Mouse (Mus musculus): ENCODE measurements around the gene Foxp1. TPM values are rescaled to one million over a fixed set of nuclear protein-coding genes. Genes with fewer than 3 reads are reported as not detected.
A peak's percentile ranks its signal among the peaks of the same experiment; 100 is the strongest.

Foxp1 gene
- polyA plus RNA-seq, 1 experiment from 2014 or later = 66.8 TPM

- H3K27me3 ChIP-seq = no peaks in the 10 kb centered on the region
- no peak for ATAC-seq (replicated peaks; ENCODE audit: insufficient number of reproducible peaks, insufficient read depth, low FRiP score, low read depth)
- H3K27ac ChIP-seq = peak overlapping the region; percentile 68
- no peaks in the 10 kb centered on the region for H3K9me3 ChIP-seq (replicated peaks)
- no peak overlapping the region for H3K9ac ChIP-seq
- H3K4me3 ChIP-seq = no peak overlapping the region
- 67% methylated on average over 8 of the region's 8 CpGs for WGBS
- peaks cover 32% of the 10 kb centered on the region for H3K4me1 ChIP-seq (replicated peaks)
- H3K4me2 ChIP-seq = 0 out of 2 replicates have a peak overlapping the region, but pooled peaks have one; percentile 26
- H3K36me3 ChIP-seq = peaks cover 4% of the 10 kb centered on the region; the same call in 1 of the 2 replicates
Observed at GRCm38 (mm10) chr6:99019716-99020115, 502.8 kb downstream of the Foxp1 start.

- H3K9me3 ChIP-seq (replicated peaks) = no peaks in the 10 kb centered on the region
- 36% methylated on average over 9 of the region's 9 CpGs for WGBS
- no peak overlapping the region for H3K4me3 ChIP-seq
- H3K4me1 ChIP-seq (replicated peaks) = peaks cover 27% of the 10 kb centered on the region
- ATAC-seq (replicated peaks; ENCODE audit: insufficient number of reproducible peaks, insufficient read depth, low FRiP score, low read depth) = no peak
- no peaks in the 10 kb centered on the region for H3K27me3 ChIP-seq
- H3K4me2 ChIP-seq = peak overlapping the region; percentile 26; the same call in 1 of the 2 replicates
- peaks cover 9% of the 10 kb centered on the region; the same call in 1 of the 2 replicates for H3K36me3 ChIP-seq
- H3K27ac ChIP-seq = peak overlapping the region; percentile 68
- H3K9ac ChIP-seq = no peak overlapping the region
Observed at GRCm38 (mm10) chr6:99019266-99019665, 503.3 kb downstream of the Foxp1 start.

GRCm38 (mm10) chr6:99013866-99014502 is 508.5 kb downstream of the Foxp1 start:
- Histone ChIP-seq H3K36me3 (peaks cover 17% of the 10 kb centered on the region; the same call in 1 of the 2 replicates), H3K4me3 (no peak overlapping the region)
- no peak for ATAC-seq (replicated peaks; ENCODE audit: insufficient number of reproducible peaks, insufficient read depth, low FRiP score, low read depth)

GRCm38 (mm10) chr6:99013119-99013865 is 509.2 kb downstream of the Foxp1 start:
- no peaks in the 10 kb centered on the region for H3K27me3 ChIP-seq
- H3K9me3 ChIP-seq (replicated peaks) = no peaks in the 10 kb centered on the region
- ATAC-seq (replicated peaks; ENCODE audit: insufficient number of reproducible peaks, insufficient read depth, low FRiP score, low read depth) = no peak
- peaks cover 23% of the 10 kb centered on the region for H3K36me3 ChIP-seq
- no peak overlapping the region for H3K4me2 ChIP-seq
- no peak overlapping the region for H3K9ac ChIP-seq
- H3K4me1 ChIP-seq (replicated peaks) = peaks cover 19% of the 10 kb centered on the region
- H3K27ac ChIP-seq = no peak overlapping the region
- WGBS = 36% methylated on average over 14 of the region's 14 CpGs
- H3K4me3 ChIP-seq = no peak overlapping the region

More at GRCm38 (mm10) chr6:99013866-99014502, 508.5 kb downstream of the Foxp1 start:
- WGBS = 67% methylated on average over 16 of the region's 16 CpGs
- H3K9ac ChIP-seq = no peak overlapping the region
- H3K27ac ChIP-seq = no peak overlapping the region
- no peaks in the 10 kb centered on the region for H3K9me3 ChIP-seq (replicated peaks)
- no peak overlapping the region for H3K4me2 ChIP-seq
- H3K27me3 ChIP-seq = no peaks in the 10 kb centered on the region
- peaks cover 24% of the 10 kb centered on the region for H3K4me1 ChIP-seq (replicated peaks)

- no peak overlapping the region for H3K9ac ChIP-seq
- no peaks in the 10 kb centered on the region for H3K27me3 ChIP-seq
- no peak; the same call in 1 of the 2 replicates for ATAC-seq (replicated peaks; ENCODE audit: insufficient number of reproducible peaks, insufficient read depth, low FRiP score, low read depth)
- no peak overlapping the region for H3K4me3 ChIP-seq
- H3K4me1 ChIP-seq (replicated peaks) = peaks cover 19% of the 10 kb centered on the region
- H3K36me3 ChIP-seq = peaks cover 31% of the 10 kb centered on the region
- H3K4me2 ChIP-seq = no peak overlapping the region
- no peaks in the 10 kb centered on the region for H3K9me3 ChIP-seq (replicated peaks)
- 61% methylated on average over 8 of the region's 8 CpGs for WGBS
- peak overlapping the region; percentile 38; the same call in 1 of the 2 replicates for H3K27ac ChIP-seq
Observed at GRCm38 (mm10) chr6:99011895-99012584, 510.5 kb downstream of the Foxp1 start.

- H3K4me2 ChIP-seq = no peak overlapping the region
- ATAC-seq (replicated peaks; ENCODE audit: insufficient number of reproducible peaks, insufficient read depth, low FRiP score, low read depth) = no peak
- H3K27me3 ChIP-seq = no peaks in the 10 kb centered on the region
- H3K9me3 ChIP-seq (replicated peaks) = no peaks in the 10 kb centered on the region
- no peak overlapping the region for H3K9ac ChIP-seq
- 68% methylated on average over 9 of the region's 10 CpGs for WGBS
- H3K36me3 ChIP-seq = peaks cover 36% of the 10 kb centered on the region
- no peak overlapping the region for H3K27ac ChIP-seq
- H3K4me3 ChIP-seq = no peak overlapping the region
- H3K4me1 ChIP-seq (replicated peaks) = peaks cover 19% of the 10 kb centered on the region
Observed at GRCm38 (mm10) chr6:99009771-99010170, 512.8 kb downstream of the Foxp1 start.

- 94% methylated on average over 1 of the region's 1 CpGs for WGBS
- ATAC-seq (replicated peaks; ENCODE audit: insufficient number of reproducible peaks, insufficient read depth, low FRiP score, low read depth) = no peak
- peaks cover 33% of the 10 kb centered on the region for H3K36me3 ChIP-seq
Observed at GRCm38 (mm10) chr6:99008565-99008964, 514.0 kb downstream of the Foxp1 start.

GRCm38 (mm10) chr6:99007542-99007941 is 515.0 kb downstream of the Foxp1 start:
- Histone ChIP-seq H3K27me3 (no peaks in the 10 kb centered on the region), H3K4me3 (no peak overlapping the region), H3K4me1 (replicated peaks) (peaks cover 6% of the 10 kb centered on the region; the same call in 1 of the 2 replicates), H3K27ac (no peak overlapping the region), H3K36me3 (peaks cover 42% of the 10 kb centered on the region), H3K4me2 (no peak overlapping the region), H3K9ac (no peak overlapping the region), H3K9me3 (replicated peaks) (no peaks in the 10 kb centered on the region)
- ATAC-seq (replicated peaks; ENCODE audit: insufficient number of reproducible peaks, insufficient read depth, low FRiP score, low read depth) = no peak
- 75% methylated on average over 6 of the region's 6 CpGs for WGBS

More at GRCm38 (mm10) chr6:99008565-99008964, 514.0 kb downstream of the Foxp1 start:
- H3K4me2 ChIP-seq = no peak overlapping the region
- no peaks in the 10 kb centered on the region for H3K9me3 ChIP-seq (replicated peaks)
- H3K4me3 ChIP-seq = no peak overlapping the region
- no peak overlapping the region for H3K9ac ChIP-seq
- H3K27ac ChIP-seq = no peak overlapping the region
- H3K4me1 ChIP-seq (replicated peaks) = peaks cover 14% of the 10 kb centered on the region
- no peaks in the 10 kb centered on the region for H3K27me3 ChIP-seq

GRCm38 (mm10) chr6:99004255-99004997 is 518.1 kb downstream of the Foxp1 start:
- no peak overlapping the region for H3K27ac ChIP-seq
- peaks cover 46% of the 10 kb centered on the region for H3K36me3 ChIP-seq
- ATAC-seq (replicated peaks; ENCODE audit: insufficient number of reproducible peaks, insufficient read depth, low FRiP score, low read depth) = no peak
- H3K4me2 ChIP-seq = no peak overlapping the region
- 84% methylated on average over 12 of the region's 12 CpGs for WGBS
- no peak overlapping the region for H3K4me3 ChIP-seq
- peaks cover 15% of the 10 kb centered on the region for H3K4me1 ChIP-seq (replicated peaks)
- no peaks in the 10 kb centered on the region for H3K9me3 ChIP-seq (replicated peaks)
- no peaks in the 10 kb centered on the region for H3K27me3 ChIP-seq
- H3K9ac ChIP-seq = no peak overlapping the region

- Histone ChIP-seq H3K4me2 (no peak overlapping the region), H3K4me3 (no peak overlapping the region), H3K4me1 (replicated peaks) (peaks cover 15% of the 10 kb centered on the region), H3K27me3 (no peaks in the 10 kb centered on the region), H3K9ac (no peak overlapping the region), H3K36me3 (peaks cover 37% of the 10 kb centered on the region), H3K27ac (no peak overlapping the region), H3K9me3 (replicated peaks) (no peaks in the 10 kb centered on the region)
- no peak for ATAC-seq (replicated peaks; ENCODE audit: insufficient number of reproducible peaks, insufficient read depth, low FRiP score, low read depth)
- WGBS = 78% methylated on average over 15 of the region's 15 CpGs
Observed at GRCm38 (mm10) chr6:99003108-99003709, 519.3 kb downstream of the Foxp1 start.
